Mouse (Mus musculus): ENCODE results near the gene Slc2a9.

Gene Slc2a9

DNA sequence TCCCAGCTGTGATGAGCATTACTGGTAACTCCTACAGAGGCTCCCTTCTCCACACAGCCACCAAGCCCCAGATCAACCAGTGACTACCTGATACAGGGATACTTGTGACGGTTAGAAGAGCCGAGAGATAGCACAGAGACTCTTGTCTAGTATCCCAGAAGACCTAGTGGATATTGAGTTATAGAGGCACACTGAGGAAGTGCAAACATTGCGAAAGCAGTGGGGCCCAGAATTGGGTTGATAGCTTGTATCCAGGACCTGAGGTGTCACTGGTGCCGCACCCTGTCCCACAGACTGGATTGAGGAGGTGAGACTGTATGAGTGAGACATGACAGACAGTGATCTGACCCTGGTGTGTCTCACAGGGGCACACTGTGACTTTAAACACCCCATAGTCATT is at the start of gene Slc2a9:
TSS of gene Slc2a9 (minus strand) at position 152 of the 400 bp plus-strand sequence.
- DNase-seq (ENCODE audit: inconsistent ontology term): no peak

GRCm38 (mm10) chr5:38552615-38553014 is 49.7 kb upstream of the Slc2a9 start:
- no peak for DNase-seq (ENCODE audit: inconsistent ontology term)

DNA sequence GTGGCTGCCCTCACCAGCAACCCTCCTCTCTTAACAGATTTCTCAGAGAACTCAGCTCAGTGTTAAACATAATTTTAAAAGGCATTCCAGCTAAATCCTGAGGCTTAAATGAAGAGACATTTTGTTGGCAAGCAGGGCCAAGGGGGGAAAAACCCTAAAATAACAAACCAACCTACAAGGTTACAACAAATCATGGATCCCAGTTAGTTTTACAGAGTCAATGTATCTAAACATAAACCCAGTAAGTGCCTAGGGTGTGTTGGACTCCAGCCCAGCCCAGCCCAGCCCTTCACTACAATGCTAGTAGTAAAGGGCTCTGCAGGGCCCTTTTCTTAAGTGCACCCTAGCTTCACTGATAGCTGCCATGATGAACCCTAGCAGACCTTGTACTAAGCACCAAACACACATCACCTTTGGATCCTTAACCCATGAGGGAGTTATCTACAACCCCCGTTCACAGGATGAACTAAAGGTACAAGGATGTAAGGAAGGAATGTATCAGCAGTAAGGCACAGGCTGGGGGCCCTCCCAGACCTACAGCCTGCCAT is 47.4 kb upstream of the Slc2a9 start:
- DNase-seq (ENCODE audit: inconsistent ontology term): no peak

DNA sequence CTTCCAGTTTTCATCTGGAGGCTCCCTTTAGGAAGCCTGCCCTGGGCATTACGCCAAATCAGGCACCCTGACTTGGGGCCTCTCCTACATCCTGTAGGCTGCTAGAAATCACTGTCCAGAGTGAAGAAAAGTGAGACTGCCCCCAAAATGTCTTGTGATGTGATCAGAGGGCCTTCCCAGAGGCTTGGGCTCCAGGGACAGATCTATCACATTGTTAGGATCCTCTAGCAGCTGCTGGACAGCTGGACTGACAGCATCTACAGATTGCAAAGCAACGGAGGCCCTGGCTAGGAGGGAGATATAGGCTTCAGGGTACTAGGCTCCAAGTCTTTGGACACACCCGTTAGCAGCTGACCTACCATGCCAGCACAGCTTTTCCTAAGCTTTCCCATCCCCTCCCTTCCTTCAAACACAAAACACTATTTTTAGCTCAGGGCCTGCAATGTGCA is 46.5 kb upstream of the Slc2a9 start:
- DNase-seq (ENCODE audit: inconsistent ontology term): no peak

DNA sequence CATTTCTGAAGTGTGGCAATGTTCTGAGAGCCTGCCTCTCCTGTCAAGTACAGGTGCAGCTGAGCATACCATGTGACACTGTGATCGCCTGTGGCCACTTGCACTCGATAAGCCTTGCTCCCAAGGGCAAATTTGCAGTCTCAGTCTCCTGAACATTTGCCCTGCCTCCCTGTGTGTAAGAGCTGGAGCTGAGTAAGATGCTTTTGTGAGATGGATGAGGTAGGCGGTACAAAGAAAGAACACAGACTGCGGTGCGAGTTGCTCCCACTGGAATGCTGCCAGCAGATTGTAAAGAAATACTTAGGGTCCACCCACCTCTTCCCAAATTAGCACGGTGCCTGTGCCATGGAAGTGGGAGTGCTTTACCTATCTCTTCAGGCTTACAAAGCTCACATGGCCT is 44.4 kb upstream of the Slc2a9 start:
- peak; percentile 39 for DNase-seq (ENCODE audit: inconsistent ontology term)

DNA sequence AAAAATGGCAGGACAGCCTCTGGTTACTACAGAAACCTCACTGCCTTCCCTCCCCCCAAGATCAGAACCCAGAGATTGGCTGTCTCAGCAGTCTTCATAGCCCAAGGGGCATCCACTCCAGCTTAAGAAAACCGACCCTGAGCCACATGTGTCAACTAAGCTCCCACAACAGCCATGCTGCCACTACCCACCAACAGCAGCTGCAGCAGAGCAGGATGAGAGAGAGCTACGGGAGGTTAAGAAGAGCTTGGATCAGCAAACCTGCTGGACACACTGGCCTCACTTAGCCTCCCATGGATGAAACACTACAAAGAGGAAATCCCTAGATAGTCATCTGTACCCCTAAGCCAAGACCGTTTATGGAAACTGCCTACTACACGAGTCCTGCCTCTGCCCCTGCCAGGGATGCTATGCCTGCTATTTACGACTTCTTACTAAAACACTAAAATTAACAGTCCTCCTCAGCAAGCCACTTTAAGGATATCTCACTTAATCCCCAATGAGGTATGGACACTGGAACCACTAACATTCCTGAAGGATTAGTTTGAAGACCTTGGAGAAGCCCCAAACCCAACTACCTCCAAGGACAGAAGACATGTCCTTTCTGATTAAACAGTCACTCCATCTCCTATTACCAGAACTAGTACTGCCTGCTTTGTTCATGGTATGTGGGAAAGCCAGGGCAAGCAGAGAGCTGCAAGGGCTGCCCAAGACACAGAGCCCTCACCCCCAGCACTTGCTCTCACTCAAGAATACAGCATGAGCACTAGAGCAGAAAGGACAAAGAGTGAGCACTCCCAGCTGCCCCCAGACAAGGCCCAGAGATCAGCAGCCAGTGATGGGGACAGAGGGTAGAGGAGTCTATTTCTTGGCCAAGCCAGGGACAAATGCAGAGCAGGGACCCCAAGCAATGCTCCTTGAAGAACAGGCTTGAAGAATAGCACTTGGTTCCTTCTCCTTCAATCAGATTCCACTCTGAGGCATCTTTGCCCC is 41.8 kb upstream of the Slc2a9 start:
- peak; percentile 65 for DNase-seq (ENCODE audit: inconsistent ontology term)

DNA sequence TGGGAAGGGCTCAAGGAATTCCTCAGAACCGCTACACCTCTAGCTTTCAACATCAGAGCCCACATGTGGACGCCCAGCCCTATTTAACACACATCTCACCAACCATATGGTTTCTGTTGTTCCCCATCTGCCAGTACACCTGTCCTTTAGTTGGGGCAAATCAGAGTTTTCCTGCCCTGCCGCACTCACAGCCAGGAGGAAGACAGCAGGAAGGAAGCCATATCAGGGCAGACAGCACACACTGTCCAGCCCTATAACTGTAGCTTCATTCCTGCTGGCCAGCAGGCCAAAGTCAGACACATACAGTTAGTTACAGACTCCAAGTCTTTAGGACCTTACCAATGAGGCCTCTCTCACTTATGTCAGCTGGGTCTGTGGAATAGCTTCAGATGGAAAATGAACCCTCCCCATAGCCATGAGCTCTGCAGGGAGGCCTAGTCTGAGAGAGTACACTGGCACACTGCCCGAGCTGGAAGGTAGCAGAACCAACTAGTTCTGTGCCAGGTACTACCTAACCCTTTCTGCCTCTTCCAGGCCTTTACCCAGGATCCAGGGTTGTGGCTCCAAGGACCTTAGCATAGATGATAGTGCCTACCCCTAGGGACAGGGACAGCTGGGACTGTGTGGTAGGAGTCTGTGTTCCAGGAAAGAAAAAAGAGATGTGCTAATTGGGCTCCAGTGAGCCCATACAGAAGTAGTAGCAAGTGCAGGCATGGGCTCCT is 40.7 kb upstream of the Slc2a9 start:
- peak; percentile 57 for DNase-seq (ENCODE audit: inconsistent ontology term)

- no peak for DNase-seq (ENCODE audit: inconsistent ontology term)
Observed at GRCm38 (mm10) chr5:38541728-38542127, 38.8 kb upstream of the Slc2a9 start.

- DNase-seq (ENCODE audit: inconsistent ontology term): no peak
Observed at GRCm38 (mm10) chr5:38540898-38541297, 38.0 kb upstream of the Slc2a9 start.

DNA sequence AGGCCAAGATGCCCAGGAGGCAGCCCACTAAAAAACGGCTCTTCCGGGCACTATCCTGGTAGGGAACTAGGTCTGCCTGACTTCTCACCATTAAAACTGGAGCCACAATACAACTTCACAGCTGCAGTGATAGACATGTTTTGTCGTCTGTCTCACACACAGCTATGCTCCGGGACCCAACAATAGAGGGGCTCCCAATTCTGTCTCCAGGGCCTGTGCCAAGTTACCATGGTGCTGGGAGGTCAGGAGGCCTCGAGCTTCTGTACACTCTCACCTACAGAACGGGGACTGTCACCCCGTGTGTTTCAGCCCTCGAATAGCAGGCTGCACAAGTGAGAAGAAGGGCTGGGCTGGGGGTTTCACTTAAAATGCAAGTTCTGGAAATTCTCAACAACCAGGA is 35.6 kb upstream of the Slc2a9 start:
- no peak for DNase-seq (ENCODE audit: inconsistent ontology term)

DNA sequence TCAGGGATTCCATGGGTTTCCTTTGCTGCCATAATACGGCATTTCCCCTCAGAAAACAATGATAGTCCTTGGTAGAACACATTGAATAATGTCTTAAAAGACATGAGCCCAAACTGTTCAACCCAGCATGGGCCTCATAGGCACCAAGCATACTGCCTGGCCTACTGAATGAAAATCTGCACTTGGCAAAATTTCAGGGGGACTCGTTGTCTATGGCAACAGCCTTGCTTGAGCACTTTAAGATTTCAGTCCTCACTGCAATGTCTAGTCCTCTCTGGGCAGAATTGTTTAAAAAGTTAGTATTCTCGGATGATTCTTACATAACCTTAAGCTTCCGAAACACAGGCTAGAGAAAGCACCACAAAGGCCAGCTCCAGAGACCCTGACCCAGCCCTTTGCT is 34.9 kb upstream of the Slc2a9 start:
- DNase-seq (ENCODE audit: inconsistent ontology term): no peak

DNA sequence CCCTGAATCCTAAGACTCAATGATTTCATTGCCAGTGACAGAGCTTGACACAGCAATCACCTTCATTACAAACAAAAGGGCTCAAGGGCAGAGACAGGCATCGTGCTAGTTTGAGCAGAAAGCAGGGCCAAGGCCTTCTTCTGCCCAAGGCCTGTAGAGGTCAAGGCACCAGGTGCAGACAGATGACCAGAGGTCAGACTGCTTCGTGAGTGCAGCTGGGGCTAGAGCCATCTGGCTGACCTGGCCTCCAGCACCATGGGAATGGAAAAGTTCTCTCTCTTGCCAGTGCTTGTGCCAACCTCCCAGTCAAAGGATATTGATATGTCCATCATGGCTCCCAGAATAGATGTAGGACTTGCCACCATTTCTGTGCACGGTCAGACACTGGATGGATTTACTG is 33.9 kb upstream of the Slc2a9 start:
- DNase-seq (ENCODE audit: inconsistent ontology term): no peak

DNA sequence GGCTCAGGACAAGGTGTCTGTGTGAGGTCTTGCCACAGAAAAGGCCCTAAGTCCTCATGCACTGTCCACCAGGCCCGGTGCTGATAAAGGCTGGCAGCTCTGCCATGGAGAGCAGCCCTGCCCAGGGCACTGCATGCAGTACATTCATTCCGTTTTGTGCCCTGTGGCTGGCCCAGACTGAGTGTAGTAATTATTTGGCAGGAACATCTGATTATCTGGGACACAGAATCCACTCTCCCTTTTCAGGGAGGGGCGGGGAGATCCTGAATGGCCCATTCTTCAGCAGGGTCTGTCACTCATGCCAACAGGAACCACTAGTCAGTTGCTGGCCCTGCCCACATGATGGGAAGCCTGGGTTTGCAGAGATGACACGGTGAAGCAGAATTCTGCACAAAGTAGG is 29.1 kb upstream of the Slc2a9 start:
- DNase-seq (ENCODE audit: inconsistent ontology term): peak; percentile 98

- no peak for DNase-seq (ENCODE audit: inconsistent ontology term)
Observed at GRCm38 (mm10) chr5:38529724-38530428, 26.9 kb upstream of the Slc2a9 start.

GRCm38 (mm10) chr5:38522977-38523376 is 20.0 kb upstream of the Slc2a9 start:
- no peak for DNase-seq (ENCODE audit: inconsistent ontology term)

DNA sequence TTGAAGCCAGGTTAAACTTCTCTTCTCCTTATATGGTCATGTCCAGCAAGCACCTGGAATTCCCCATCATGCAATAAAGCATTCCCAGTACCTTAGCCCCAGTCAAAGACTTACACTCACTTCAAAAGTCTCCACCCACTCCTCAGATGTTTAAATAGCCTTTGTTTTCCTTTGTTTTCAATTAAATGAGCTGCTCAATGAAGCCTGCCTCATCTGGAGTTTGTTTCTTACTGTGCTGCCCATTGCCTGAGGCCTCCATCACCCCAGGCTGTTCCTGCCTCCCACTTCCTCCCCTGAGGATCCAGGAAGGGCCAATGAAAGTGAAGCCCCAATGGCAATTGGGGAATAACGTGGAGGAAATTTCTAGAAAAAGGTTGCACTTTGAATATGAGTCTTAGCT is 17.9 kb upstream of the Slc2a9 start:
- no peak for DNase-seq (ENCODE audit: inconsistent ontology term)

GRCm38 (mm10) chr5:38516267-38516666 is 13.3 kb upstream of the Slc2a9 start:
- no peak for DNase-seq (ENCODE audit: inconsistent ontology term)

DNA sequence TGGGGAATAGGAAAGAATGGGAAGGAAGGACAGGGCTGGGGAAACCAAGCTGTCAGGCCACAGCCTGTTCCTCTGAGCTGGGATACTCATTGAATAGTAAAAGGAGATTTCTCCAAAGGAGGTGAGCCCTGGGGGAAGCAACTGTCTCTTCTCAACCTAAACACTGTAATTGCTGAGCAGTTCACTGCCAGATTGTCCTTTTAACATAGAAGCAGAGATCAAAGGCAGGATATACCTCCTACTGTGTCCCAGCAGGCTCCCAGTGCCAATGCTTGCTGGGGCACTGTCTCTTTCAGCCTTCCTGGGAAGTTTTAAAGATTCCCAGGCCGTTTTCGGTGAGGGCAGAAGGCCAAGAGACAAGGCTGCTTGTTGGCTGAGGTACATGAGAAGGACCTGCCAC is 10.0 kb upstream of the Slc2a9 start:
- no peak for DNase-seq (ENCODE audit: inconsistent ontology term)

GRCm38 (mm10) chr5:38509568-38509967 is 6.6 kb upstream of the Slc2a9 start:
- no peak for DNase-seq (ENCODE audit: inconsistent ontology term)

DNA sequence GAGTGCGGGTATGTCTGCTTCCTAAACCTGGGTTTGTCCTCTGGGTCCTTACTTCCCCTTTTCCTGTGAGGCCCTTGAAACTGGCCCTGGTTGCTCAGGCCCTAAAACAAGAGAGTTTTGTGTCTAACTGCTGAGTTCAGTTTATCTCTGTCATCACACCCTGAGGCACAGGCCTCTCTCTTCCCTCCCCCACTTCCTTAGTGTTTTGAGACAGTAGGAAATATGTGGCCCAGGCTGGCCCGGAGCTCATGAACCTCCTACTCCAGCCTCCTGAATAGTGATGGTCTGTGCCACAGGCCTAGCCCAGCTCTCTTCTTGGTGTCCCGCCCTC is 2.5 kb upstream of the Slc2a9 start:
- DNase-seq (ENCODE audit: inconsistent ontology term): no peak

GRCm38 (mm10) chr5:38504747-38505434 is 1.9 kb upstream of the Slc2a9 start:
- DNase-seq (ENCODE audit: inconsistent ontology term): peak; percentile 11
